Mouse (Mus musculus): ENCODE data around the gene Phf21a. TPM values are rescaled to one million over a fixed set of nuclear protein-coding genes. Genes with fewer than 3 reads are reported as not detected.
A peak's percentile ranks its signal among the peaks of the same experiment; 100 is the strongest.

Gene Phf21a
- 21.1 and 52.8 TPM in 2 replicates for polyA plus RNA-seq (2011; ENCODE audit: insufficient read depth, insufficient read length, low replicate concordance, missing spikeins)

DNA sequence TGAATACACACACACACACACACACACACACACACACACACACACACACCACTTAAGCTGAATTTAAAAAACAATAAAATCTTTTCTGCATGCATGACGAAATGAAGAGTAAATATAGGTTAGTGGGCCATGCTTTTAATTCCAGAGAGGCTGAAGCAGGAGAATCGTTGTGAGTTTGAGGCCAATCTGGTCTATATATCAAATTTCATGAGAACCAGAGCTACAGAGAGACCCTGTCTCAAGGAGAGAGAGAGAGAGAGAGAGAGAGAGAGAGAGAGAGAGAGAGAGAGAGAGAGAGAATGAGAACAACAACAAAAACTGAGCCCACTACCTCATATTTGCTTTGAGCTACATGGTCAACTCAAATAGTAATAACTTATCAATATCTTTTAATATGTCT, at the start of gene Phf21a:
Phf21a (plus strand) TSS at position 301 of the 400 bp plus-strand sequence.
- WGBS: 60% methylated on average over 2 of the region's 2 CpGs
- Histone ChIP-seq H3K27ac (ENCODE audit: control insufficient read depth, insufficient read depth, low read depth, low read length, poor library complexity) (no peak within 1 kb of the TSS), H3K4me1 (ENCODE audit: control insufficient read depth, insufficient read depth, low read length) (no peaks in the 10 kb centered on the region), H3K4me3 (replicated peaks; ENCODE audit: control insufficient read depth, low read depth, low read length) (peak within 1 kb of the TSS; percentile 2)
- TF ChIP-seq CTCF (IDR thresholded peaks at IDR 0.05; ENCODE audit: control insufficient read depth, insufficient read depth, low read length) (no peak), POLR2A (IDR thresholded peaks at IDR 0.05; ENCODE audit: borderline replicate concordance, control insufficient read depth, low read depth, low read length) (no peak)

GRCm38 (mm10) chr2:92043285-92043684, 49.6 kb upstream of the Phf21a start:
- WGBS: 84% methylated on average over 12 of the region's 12 CpGs
- H3K4me3 ChIP-seq (replicated peaks; ENCODE audit: control insufficient read depth, low read depth, low read length): no peak overlapping the region
- H3K4me1 ChIP-seq (ENCODE audit: control insufficient read depth, insufficient read depth, low read length): no peaks in the 10 kb centered on the region
- no peak overlapping the region for H3K27ac ChIP-seq (ENCODE audit: control insufficient read depth, insufficient read depth, low read depth, low read length, poor library complexity)
- TF ChIP-seq POLR2A (IDR thresholded peaks at IDR 0.05; ENCODE audit: borderline replicate concordance, control insufficient read depth, low read depth, low read length) (no peak), CTCF (IDR thresholded peaks at IDR 0.05; ENCODE audit: control insufficient read depth, insufficient read depth, low read length) (no peak)

DNA sequence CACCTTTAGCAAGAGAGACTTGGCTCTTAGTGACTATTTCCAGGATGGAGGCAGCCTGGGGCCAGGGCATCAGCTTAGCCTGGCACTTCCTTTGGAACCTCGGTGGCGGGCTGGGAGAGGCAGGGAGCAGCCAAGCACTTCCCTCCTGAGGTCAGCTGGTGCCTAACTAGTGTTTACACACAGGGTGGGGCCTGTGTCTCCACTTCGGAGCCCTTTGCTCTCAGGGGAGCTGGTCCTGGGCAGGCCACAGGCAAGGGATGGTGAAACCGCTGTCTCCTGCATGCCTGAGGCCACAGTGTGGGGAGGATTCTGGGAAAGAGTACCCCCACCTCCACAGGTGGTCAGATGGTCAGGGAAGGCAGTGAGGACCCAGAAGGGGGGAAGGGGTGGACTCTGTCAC, 45.3 kb upstream of the Phf21a start:
- TF ChIP-seq POLR2A (IDR thresholded peaks at IDR 0.05; ENCODE audit: borderline replicate concordance, control insufficient read depth, low read depth, low read length) (no peak), CTCF (IDR thresholded peaks at IDR 0.05; ENCODE audit: control insufficient read depth, insufficient read depth, low read length) (no peak)
- Histone ChIP-seq H3K4me1 (ENCODE audit: control insufficient read depth, insufficient read depth, low read length) (no peaks in the 10 kb centered on the region), H3K4me3 (replicated peaks; ENCODE audit: control insufficient read depth, low read depth, low read length) (no peak overlapping the region), H3K27ac (ENCODE audit: control insufficient read depth, insufficient read depth, low read depth, low read length, poor library complexity) (no peak overlapping the region)
- WGBS: 51% methylated on average over 4 of the region's 4 CpGs

GRCm38 (mm10) chr2:92048034-92048690, 44.8 kb upstream of the Phf21a start:
- H3K4me1 ChIP-seq (ENCODE audit: control insufficient read depth, insufficient read depth, low read length): no peaks in the 10 kb centered on the region
- WGBS: 78% methylated on average over 9 of the region's 9 CpGs
- no peak overlapping the region for H3K27ac ChIP-seq (ENCODE audit: control insufficient read depth, insufficient read depth, low read depth, low read length, poor library complexity)
- TF ChIP-seq CTCF (IDR thresholded peaks at IDR 0.05; ENCODE audit: control insufficient read depth, insufficient read depth, low read length) (no peak), POLR2A (IDR thresholded peaks at IDR 0.05; ENCODE audit: borderline replicate concordance, control insufficient read depth, low read depth, low read length) (no peak)
- no peak overlapping the region for H3K4me3 ChIP-seq (replicated peaks; ENCODE audit: control insufficient read depth, low read depth, low read length)

GRCm38 (mm10) chr2:92052188-92052587, 40.7 kb upstream of the Phf21a start:
- no peaks in the 10 kb centered on the region for H3K4me1 ChIP-seq (ENCODE audit: control insufficient read depth, insufficient read depth, low read length)
- TF ChIP-seq POLR2A (IDR thresholded peaks at IDR 0.05; ENCODE audit: borderline replicate concordance, control insufficient read depth, low read depth, low read length) (no peak), CTCF (IDR thresholded peaks at IDR 0.05; ENCODE audit: control insufficient read depth, insufficient read depth, low read length) (no peak)
- 77% methylated on average over 8 of the region's 8 CpGs for WGBS
- no peak overlapping the region for H3K4me3 ChIP-seq (replicated peaks; ENCODE audit: control insufficient read depth, low read depth, low read length)
- no peak overlapping the region for H3K27ac ChIP-seq (ENCODE audit: control insufficient read depth, insufficient read depth, low read depth, low read length, poor library complexity)

GRCm38 (mm10) chr2:92052754-92053153, 40.2 kb upstream of the Phf21a start:
- WGBS: 69% methylated on average over 2 of the region's 2 CpGs
- TF ChIP-seq CTCF (IDR thresholded peaks at IDR 0.05; ENCODE audit: control insufficient read depth, insufficient read depth, low read length) (no peak), POLR2A (IDR thresholded peaks at IDR 0.05; ENCODE audit: borderline replicate concordance, control insufficient read depth, low read depth, low read length) (no peak)
- H3K27ac ChIP-seq (ENCODE audit: control insufficient read depth, insufficient read depth, low read depth, low read length, poor library complexity): no peak overlapping the region
- H3K4me1 ChIP-seq (ENCODE audit: control insufficient read depth, insufficient read depth, low read length): no peaks in the 10 kb centered on the region
- H3K4me3 ChIP-seq (replicated peaks; ENCODE audit: control insufficient read depth, low read depth, low read length): no peak overlapping the region

DNA sequence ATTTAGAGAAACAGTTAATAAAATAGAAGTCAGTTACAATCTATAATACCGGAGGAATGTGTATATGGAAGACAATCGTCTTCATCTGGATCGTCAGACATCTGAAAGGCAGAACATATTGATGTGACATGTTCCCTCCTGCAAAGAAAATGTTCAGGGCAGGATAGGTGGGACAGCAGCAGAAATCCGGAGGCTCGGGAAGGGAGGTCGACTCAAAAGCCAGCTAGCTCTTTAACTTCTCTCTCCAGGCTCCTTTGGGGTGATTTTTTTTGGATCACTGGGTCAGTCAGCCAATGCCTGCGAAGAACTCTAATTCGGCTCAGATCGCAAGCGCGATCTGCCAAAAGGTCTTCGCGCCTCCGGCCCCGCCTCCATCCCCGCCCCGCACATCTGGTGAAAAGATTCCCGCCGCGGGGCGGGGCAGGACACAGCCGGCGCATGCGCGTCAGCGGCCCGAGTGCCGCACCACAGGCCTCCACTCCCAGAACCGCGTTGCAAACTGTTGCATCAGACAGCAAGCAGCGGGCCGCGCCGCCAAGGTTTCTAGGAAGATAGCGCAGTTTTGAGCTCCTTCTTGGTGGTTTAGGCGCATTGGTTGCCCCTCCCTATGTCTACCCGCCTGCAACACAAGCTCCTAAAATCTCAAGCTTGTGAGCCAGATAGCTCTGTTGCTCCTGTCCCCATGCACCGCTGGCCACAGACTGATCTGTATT, 37.7 kb upstream of the Phf21a start:
- Histone ChIP-seq H3K4me1 (ENCODE audit: control insufficient read depth, insufficient read depth, low read length) (no peaks in the 10 kb centered on the region; the same call in 1 of the 2 replicates), H3K27ac (ENCODE audit: control insufficient read depth, insufficient read depth, low read depth, low read length, poor library complexity) (peak overlapping the region; percentile 18; the same call in 1 of the 2 replicates), H3K4me3 (replicated peaks; ENCODE audit: control insufficient read depth, low read depth, low read length) (peak overlapping the region; percentile 25)
- WGBS: 5% methylated on average over 38 of the region's 38 CpGs
- TF ChIP-seq POLR2A (IDR thresholded peaks at IDR 0.05; ENCODE audit: borderline replicate concordance, control insufficient read depth, low read depth, low read length) (peak; percentile 30; the same call in 1 of the 2 replicates), CTCF (IDR thresholded peaks at IDR 0.05; ENCODE audit: control insufficient read depth, insufficient read depth, low read length) (no peak)

DNA sequence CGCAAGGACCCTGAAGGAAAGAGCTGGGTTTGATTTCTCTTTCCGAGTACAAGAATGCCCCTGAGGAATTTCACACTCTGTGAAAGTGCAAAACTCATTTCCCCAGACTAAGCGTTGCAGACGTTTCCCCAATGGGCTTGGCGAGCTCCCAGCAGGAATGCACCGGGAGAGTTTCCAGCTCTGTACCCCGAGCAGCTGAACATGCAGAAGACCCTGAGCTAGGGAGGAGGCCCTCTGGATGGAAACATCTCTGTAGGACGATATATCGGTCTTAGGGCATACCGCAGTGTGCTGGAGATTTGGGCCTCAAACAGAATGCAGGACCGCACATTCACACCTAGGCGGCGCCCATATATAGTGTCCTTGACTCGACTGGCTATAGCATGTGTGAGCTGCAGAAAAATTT, 37.1 kb upstream of the Phf21a start:
- TF ChIP-seq POLR2A (IDR thresholded peaks at IDR 0.05; ENCODE audit: borderline replicate concordance, control insufficient read depth, low read depth, low read length): no peak
- TF ChIP-seq CTCF (IDR thresholded peaks at IDR 0.05; ENCODE audit: control insufficient read depth, insufficient read depth, low read length): peak; percentile 24; the same call in 1 of the 2 replicates
- WGBS: 1% methylated on average over 14 of the region's 14 CpGs
- Histone ChIP-seq H3K4me1 (ENCODE audit: control insufficient read depth, insufficient read depth, low read length) (no peaks in the 10 kb centered on the region; the same call in 1 of the 2 replicates), H3K27ac (ENCODE audit: control insufficient read depth, insufficient read depth, low read depth, low read length, poor library complexity) (no peak overlapping the region), H3K4me3 (replicated peaks; ENCODE audit: control insufficient read depth, low read depth, low read length) (peak overlapping the region; percentile 25)

All from bone marrow, adult 2 months (tissue).